Mouse (Mus musculus): ENCODE measurements around the gene Tnrc6b. TPM values are rescaled to one million over a fixed set of nuclear protein-coding genes. Genes with fewer than 3 reads are reported as not detected.

The Tnrc6b gene
- polyA plus RNA-seq, 1 experiment from 2014 or later = 13.9 TPM

DNA sequence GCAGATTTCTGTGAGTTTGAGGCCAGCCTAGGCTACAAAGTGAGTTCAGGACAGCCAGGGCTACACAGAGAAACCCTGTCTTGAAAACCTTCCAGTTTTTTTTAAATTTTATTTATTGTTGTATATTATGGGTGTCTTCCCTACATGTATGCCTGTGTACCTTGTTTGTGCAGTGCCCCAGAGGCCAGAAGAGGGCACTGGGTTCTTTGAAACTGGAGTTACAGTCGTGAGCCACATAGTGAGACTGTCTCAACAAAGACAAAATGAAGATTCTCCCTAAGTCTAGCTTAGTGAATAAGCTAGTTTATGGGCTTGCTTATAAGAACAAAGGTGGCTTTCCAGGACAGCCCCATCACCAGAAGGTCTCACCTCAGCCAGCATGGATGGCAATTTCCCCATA, 25.4 kb downstream of the Tnrc6b start:
- in situ Hi-C loops (cut with MboI; ENCODE audit: low pct_unique_long_range_greater_than_20kb) = no loop called here
- H3K27me3 ChIP-seq = no peaks in the 10 kb centered on the region
- CTCF ChIA-PET = no interaction called here
- no peak for ATAC-seq
- no peak for TF ChIP-seq CTCF (IDR thresholded peaks at IDR 0.05)
- POLR2A ChIA-PET = no interaction called here
- no peak for DNase-seq (ENCODE audit: low read depth, low spot score)

DNA sequence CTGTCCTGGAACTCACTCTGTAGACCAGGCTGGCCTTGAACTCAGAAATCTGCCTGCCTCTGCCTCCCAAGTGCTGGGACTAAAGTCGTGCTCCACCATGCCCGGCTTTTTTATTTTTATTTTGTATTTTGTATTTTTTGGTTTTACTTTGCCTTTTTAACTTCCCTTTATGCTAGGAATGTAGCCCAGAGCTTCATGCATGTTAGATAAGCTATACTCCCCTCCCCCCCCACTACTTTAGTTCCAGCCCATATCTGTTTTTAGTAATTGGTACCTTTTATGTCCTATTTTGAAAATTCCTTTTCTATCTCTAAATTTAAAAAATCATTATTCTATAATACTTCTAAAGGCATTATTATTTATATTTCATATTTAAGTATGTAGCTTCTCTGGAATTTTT, 27.1 kb downstream of the Tnrc6b start:
- ATAC-seq (no peak), DNase-seq (ENCODE audit: low read depth, low spot score) (no peak)
- CTCF ChIA-PET = interaction anchor here (0.8 to 1.5 kb wide), 2 partner anchors 9 to 19 kb away, joined by 3 read pairs; no protein-coding TSS in a partner anchor
- no peaks in the 10 kb centered on the region for H3K27me3 ChIP-seq
- POLR2A ChIA-PET = no interaction called here
- no peak for TF ChIP-seq CTCF (IDR thresholded peaks at IDR 0.05)
- in situ Hi-C loops (cut with MboI; ENCODE audit: low pct_unique_long_range_greater_than_20kb) = no loop called here

DNA sequence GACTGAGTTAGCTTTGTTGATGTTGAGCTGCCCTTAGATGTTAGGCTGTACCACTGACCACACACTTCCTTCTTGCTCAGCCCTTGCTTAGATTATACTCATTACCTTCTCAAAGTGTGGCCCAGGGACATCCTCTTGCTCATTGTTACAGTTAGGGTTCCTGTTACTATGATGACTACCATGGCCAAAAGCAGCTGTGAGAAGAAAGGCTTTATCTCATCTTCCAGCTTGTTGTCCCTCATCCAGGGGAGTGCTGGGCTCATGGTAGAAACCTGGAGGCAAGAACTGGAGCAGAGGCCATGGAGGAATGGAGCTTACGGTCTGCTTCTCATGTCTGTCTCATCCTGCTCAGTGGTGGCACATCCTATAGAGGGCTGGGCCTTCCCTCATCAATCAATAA, 28.9 kb downstream of the Tnrc6b start:
- ChIA-PET CTCF (interaction anchor here (1.6 kb wide), 1 partner anchor 12 kb away, joined by 3 read pairs; no protein-coding TSS in a partner anchor), POLR2A (no interaction called here)
- DNase-seq (ENCODE audit: low read depth, low spot score) = no peak
- no peak for ATAC-seq
- in situ Hi-C loops (cut with MboI; ENCODE audit: low pct_unique_long_range_greater_than_20kb) = no loop called here
- no peak for TF ChIP-seq CTCF (IDR thresholded peaks at IDR 0.05)
- H3K27me3 ChIP-seq = no peaks in the 10 kb centered on the region

DNA sequence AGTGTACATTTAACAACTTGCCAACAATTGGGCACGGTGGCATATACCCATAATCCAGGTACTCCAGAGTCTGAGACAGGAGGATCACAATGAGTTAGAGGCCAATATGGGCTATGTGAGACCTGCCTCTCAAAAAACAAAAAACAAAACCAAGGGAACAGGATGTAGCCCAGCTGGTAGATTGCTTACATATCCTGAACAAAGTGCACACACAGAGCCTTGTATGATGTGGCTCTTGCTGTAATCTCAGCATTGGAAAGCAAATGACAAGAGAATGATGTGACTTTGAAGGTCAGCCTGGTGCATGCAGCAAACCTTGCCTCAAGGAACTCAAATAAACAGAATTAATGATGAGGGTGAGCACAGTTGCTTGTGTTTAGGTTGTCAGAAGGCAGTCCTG, 30.7 kb downstream of the Tnrc6b start:
- TF ChIP-seq CTCF (IDR thresholded peaks at IDR 0.05) = no peak
- DNase-seq (ENCODE audit: low read depth, low spot score) = no peak
- ATAC-seq = no peak
- POLR2A ChIA-PET = no interaction called here
- CTCF ChIA-PET = no interaction called here
- in situ Hi-C loops (cut with MboI; ENCODE audit: low pct_unique_long_range_greater_than_20kb) = no loop called here
- no peaks in the 10 kb centered on the region for H3K27me3 ChIP-seq

DNA sequence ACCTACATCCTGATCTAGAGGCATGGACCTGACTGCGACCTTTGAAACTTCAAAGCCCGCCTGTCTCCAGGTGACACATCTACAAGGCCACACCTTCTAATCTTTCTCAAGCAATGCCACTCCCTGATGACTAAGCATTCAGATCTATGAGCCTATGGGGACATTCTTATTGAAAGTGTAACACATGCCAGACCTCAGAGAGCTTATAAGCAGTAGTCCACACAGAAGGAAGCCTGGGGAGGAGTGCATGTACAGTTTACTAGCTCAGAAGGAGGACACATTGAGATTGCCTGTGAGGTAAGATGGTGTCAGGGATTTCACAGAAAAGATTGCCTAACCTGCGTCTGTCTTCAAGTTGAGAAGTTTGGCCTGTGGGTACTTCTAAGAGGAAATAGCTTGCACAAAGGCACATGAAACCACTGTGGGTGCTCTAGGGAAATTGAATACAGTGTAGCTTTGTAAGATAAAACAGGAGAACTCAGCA, 31.9 kb downstream of the Tnrc6b start:
- ChIA-PET POLR2A (no interaction called here), CTCF (interaction anchor here (2.5 kb wide), 1 partner anchor 26 kb away, joined by 7 read pairs; no protein-coding TSS in a partner anchor)
- H3K27me3 ChIP-seq = no peaks in the 10 kb centered on the region
- in situ Hi-C loops (cut with MboI; ENCODE audit: low pct_unique_long_range_greater_than_20kb) = no loop called here
- ATAC-seq (no peak), DNase-seq (ENCODE audit: low read depth, low spot score) (no peak)
- no peak for TF ChIP-seq CTCF (IDR thresholded peaks at IDR 0.05)

DNA sequence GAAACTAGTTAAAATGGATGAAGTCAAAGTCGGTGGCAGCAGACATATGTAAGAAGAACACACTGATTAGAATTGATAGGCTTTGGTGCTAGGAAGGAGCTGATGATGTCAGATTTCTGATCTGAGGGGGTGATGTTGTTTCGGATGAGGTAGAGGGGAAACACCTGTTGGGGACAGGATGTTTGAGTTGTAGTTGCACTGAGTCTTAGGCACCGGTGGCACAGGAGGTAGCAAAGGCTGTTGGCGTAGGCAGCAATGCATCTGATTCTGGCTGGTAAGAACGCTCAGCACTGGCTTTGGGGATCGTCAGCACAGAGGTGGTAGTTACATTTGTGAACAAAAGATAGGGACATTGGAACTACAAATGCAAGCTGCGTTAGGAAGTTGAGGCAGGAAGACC, 32.5 kb downstream of the Tnrc6b start:
- no peak for DNase-seq (ENCODE audit: low read depth, low spot score)
- ChIA-PET CTCF (interaction anchor here (2.5 kb wide), 1 partner anchor 26 kb away, joined by 7 read pairs; no protein-coding TSS in a partner anchor), POLR2A (no interaction called here)
- in situ Hi-C loops (cut with MboI; ENCODE audit: low pct_unique_long_range_greater_than_20kb) = no loop called here
- no peak for ATAC-seq
- no peaks in the 10 kb centered on the region for H3K27me3 ChIP-seq
- no peak for TF ChIP-seq CTCF (IDR thresholded peaks at IDR 0.05)

DNA sequence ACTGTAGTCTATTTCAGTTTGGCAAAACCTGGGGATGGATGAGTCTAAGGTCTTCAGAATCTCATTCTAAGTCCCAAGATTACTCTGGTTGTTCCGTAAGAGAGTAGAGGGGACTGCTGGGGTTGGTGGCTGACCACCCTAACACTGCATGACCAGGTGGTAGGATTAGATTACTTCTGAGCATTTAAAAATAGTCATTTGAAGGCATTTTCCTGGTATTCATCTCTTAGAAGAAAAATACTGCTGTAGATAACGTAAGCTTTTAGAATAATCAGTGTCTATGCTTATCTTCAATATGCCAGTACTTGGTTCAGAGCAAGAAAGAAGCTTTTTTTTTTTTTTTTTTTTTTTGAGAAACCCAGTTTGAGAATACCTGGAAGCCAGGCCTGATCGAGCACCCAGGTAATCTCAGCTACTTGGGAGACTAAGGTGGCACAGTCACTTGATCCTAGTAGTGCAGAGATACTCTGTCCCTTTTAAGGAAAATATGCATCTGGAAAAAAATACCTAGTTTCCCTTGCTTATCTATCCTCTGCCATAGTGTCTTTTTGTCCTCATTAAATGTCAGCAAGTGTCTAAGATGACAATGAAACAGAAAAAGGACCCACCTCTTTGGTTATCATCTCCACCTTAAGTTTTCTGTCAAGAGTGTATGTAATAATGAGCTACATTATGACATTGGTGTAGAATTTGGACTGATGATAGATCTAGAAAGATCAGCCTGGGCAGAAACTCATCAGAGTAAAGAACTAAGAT, 33.7 kb downstream of the Tnrc6b start:
- POLR2A ChIA-PET = interaction anchor here (0.6 kb wide), 1 partner anchor 19 kb away, joined by 4 read pairs; no protein-coding TSS in a partner anchor
- in situ Hi-C loops (cut with MboI; ENCODE audit: low pct_unique_long_range_greater_than_20kb) = no loop called here

DNA sequence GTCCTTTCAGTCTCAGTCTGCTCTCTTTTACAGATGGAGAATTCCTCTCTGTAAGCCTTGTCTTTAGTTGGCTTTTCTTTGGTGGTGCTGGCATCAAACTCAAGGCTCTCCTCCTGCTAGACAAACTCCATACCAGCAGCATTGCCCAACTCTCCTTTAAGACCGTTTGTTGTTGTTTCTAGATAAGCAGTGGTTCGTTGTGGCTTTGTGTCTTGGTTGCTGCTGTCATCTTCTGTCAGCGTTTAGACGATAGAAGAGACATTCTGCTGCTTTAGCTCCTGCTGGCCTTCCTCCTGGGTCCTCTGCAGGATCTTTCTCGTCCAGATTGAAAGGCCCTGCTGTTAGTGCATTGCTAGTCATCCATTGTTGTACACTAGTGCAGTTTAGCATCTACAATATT, 37.9 kb downstream of the Tnrc6b start:
- H3K27me3 ChIP-seq = no peaks in the 10 kb centered on the region
- no peak for ATAC-seq
- no peak for DNase-seq (ENCODE audit: low read depth, low spot score)
- CTCF ChIA-PET = no interaction called here
- POLR2A ChIA-PET = no interaction called here
- no peak for TF ChIP-seq CTCF (IDR thresholded peaks at IDR 0.05)
- in situ Hi-C loops (cut with MboI; ENCODE audit: low pct_unique_long_range_greater_than_20kb) = no loop called here

More for the DNA sequence above, 33.7 kb downstream of the Tnrc6b start:
- H3K27me3 ChIP-seq = no peaks in the 10 kb centered on the region
- DNase-seq (ENCODE audit: low read depth, low spot score) = no peak
- no peak for ATAC-seq
- TF ChIP-seq CTCF (IDR thresholded peaks at IDR 0.05) = no peak
- CTCF ChIA-PET = interaction anchor here (1.7 to 2.5 kb wide), 2 partner anchors 18 to 28 kb away, joined by 3 to 7 read pairs; no protein-coding TSS in a partner anchor

DNA sequence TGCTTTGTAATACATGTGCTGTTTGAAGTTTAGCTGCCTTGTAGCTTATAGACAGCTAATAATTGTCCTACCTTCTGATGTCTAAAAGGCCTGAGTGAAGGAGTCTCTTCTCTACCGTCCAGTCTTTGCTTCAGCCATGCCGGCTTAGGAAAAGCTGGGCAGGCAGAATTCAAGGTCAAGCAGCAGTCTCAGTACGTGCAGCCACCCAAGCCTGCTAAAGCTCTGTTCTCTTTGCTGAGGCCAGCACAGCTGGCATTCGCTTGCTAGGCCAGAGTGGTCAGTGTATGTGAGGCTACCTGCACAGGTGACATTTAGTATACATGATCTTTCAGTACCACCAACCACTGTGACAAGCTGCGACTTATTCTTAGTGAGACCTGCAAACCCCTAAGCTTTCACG, 42.2 kb downstream of the Tnrc6b start:
- in situ Hi-C loops (cut with MboI; ENCODE audit: low pct_unique_long_range_greater_than_20kb) = no loop called here
- CTCF ChIA-PET = interaction anchor here (0.7 kb wide), 1 partner anchor 26 kb away, joined by 4 read pairs; no protein-coding TSS in a partner anchor

DNA sequence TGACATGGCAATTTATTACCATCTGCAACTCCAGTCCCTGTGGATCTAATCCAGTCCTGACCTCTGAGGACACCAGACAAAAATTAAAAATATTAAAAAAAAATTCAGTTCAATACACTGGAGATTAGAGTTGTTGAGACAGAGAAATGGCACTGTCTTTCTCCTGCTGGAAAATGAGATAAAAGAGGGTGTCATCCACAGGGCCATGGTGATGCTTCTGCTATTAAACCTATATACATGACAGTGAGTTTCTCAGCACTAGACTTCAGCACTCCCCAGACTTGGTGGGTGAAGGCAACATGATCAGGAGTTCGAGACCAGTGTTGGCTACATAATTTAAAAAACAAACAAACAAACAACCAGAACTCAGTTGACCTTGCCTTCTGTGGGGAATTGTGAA, 43.0 kb downstream of the Tnrc6b start:
- H3K27me3 ChIP-seq = no peaks in the 10 kb centered on the region
- CTCF ChIA-PET = interaction anchor here (1.2 kb wide), 1 partner anchor 17 kb away, joined by 3 read pairs; no protein-coding TSS in a partner anchor
- in situ Hi-C loops (cut with MboI; ENCODE audit: low pct_unique_long_range_greater_than_20kb) = no loop called here
- TF ChIP-seq CTCF (IDR thresholded peaks at IDR 0.05) = no peak
- no peak for ATAC-seq
- POLR2A ChIA-PET = no interaction called here
- DNase-seq (ENCODE audit: low read depth, low spot score) = no peak

More for the DNA sequence above, 42.2 kb downstream of the Tnrc6b start:
- no peak for TF ChIP-seq CTCF (IDR thresholded peaks at IDR 0.05)
- POLR2A ChIA-PET = no interaction called here
- ATAC-seq (no peak), DNase-seq (ENCODE audit: low read depth, low spot score) (no peak)
- H3K27me3 ChIP-seq = no peaks in the 10 kb centered on the region

DNA sequence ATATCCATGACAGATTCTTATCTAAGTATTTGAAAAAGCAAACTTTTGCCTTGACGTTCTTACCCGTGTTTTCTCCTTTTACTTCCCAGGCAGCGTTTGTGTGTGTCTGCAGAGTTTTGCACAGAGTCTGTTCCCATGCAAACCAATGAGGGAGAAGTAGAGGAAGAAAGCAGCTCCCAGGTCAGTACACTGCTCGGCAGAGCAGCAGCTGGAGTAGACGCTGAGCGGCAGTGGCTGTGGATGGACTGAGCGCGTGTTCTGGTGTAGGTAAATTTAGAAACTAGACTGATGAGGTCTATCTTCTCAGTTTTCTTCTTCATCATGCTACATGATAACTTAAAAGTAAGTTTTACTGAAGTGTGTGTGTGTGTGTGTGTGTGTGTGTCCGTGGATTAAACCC, 48.3 kb downstream of the Tnrc6b start:
- H3K27me3 ChIP-seq = no peaks in the 10 kb centered on the region
- TF ChIP-seq CTCF (IDR thresholded peaks at IDR 0.05) = no peak
- DNase-seq (ENCODE audit: low read depth, low spot score) (no peak), ATAC-seq (no peak)
- ChIA-PET POLR2A (interaction anchor here (0.9 kb wide), 1 partner anchor 27 kb away, joined by 3 read pairs; no protein-coding TSS in a partner anchor), CTCF (no interaction called here)
- in situ Hi-C loops (cut with MboI; ENCODE audit: low pct_unique_long_range_greater_than_20kb) = no loop called here
